ENCODE assay signal across 8 mouse cellular contexts in genomic region chr12:45073331-45074041, GRCm38 (mm10). TPM values are rescaled to one million over a fixed set of nuclear protein-coding genes. Genes with fewer than 3 reads are reported as not detected.
DNase-seq lines count a peak whose midpoint lies in the region; ATAC-seq and TF ChIP-seq lines count a peak whose summit lies in the region.

No protein-coding gene starts in this region.

- DNase-seq in kidney, postnatal 14 days = no peak
- peak; percentile 11 for DNase-seq in WW6 (ENCODE audit: low read depth, low spot score)
- peak; percentile 38 for DNase-seq in forebrain, embryonic 14.5 days (ENCODE audit: low spot score)
- DNase-seq in spleen, postnatal 36 days (ENCODE audit: low spot score in 2 of 2) = no peak
- no peak for DNase-seq in adrenal gland, adult 18-20 months (ENCODE audit: low spot score in 2 of 2)

- no peaks in the 10 kb centered on the region for H3K27me3 ChIP-seq in kidney, embryonic 14.5 days (ENCODE audit: control insufficient read depth, insufficient read depth, low read length)
- H3K27me3 ChIP-seq in forebrain, embryonic 14.5 days (replicated peaks; ENCODE audit: control insufficient read depth, insufficient read depth, low read length) = no peaks in the 10 kb centered on the region
- H3K27me3 ChIP-seq in limb, embryonic 13.5 days = peaks cover 4% of the 10 kb centered on the region; the same call in 1 of the 2 replicates
- no peaks in the 10 kb centered on the region; the same call in 1 of the 2 replicates for H3K27me3 ChIP-seq in small intestine, adult 2 months (ENCODE audit: control insufficient read depth, insufficient read depth, low read length)

- H3K9ac ChIP-seq in kidney, embryonic 14.5 days (ENCODE audit: low read depth, low read length) = peak overlapping the region; percentile 84
- peak overlapping the region; percentile 73 for H3K9ac ChIP-seq in forebrain, embryonic 14.5 days (ENCODE audit: low read length)
- peak overlapping the region; percentile 91 for H3K9ac ChIP-seq in limb, embryonic 13.5 days

- H3K4me2 ChIP-seq in kidney, embryonic 14.5 days (replicated peaks; ENCODE audit: low read depth, low read length) = peak overlapping the region; percentile 82
- H3K4me2 ChIP-seq in forebrain, embryonic 14.5 days (ENCODE audit: low read length) = peak overlapping the region; percentile 99
- H3K4me2 ChIP-seq in limb, embryonic 13.5 days (replicated peaks) = peak overlapping the region; percentile 93

- peaks cover 14% of the 10 kb centered on the region; the same call in 1 of the 2 replicates for H3K4me1 ChIP-seq in kidney, embryonic 14.5 days (ENCODE audit: control insufficient read depth, insufficient read depth, low read length)
- peaks cover 11% of the 10 kb centered on the region; the same call in 1 of the 2 replicates for H3K4me1 ChIP-seq in forebrain, embryonic 14.5 days (ENCODE audit: control insufficient read depth, insufficient read depth, low read length)
- peaks cover 34% of the 10 kb centered on the region for H3K4me1 ChIP-seq in limb, embryonic 13.5 days
- peaks cover 6% of the 10 kb centered on the region; the same call in 1 of the 2 replicates for H3K4me1 ChIP-seq in small intestine, adult 2 months (ENCODE audit: control insufficient read depth, insufficient read depth, insufficient read length, low read length)

- H3K36me3 ChIP-seq in kidney, embryonic 14.5 days (ENCODE audit: control insufficient read depth, insufficient read depth, low read length) = no peaks in the 10 kb centered on the region
- H3K36me3 ChIP-seq in forebrain, embryonic 14.5 days (ENCODE audit: control insufficient read depth, insufficient read depth, low read length) = no peaks in the 10 kb centered on the region
- no peaks in the 10 kb centered on the region for H3K36me3 ChIP-seq in limb, embryonic 13.5 days
- no peaks in the 10 kb centered on the region for H3K36me3 ChIP-seq in small intestine, adult 2 months (ENCODE audit: control insufficient read depth, insufficient read depth, low read length)

- no peaks in the 10 kb centered on the region for H3K9me3 ChIP-seq in kidney, embryonic 14.5 days (ENCODE audit: control insufficient read depth, low read length)
- no peaks in the 10 kb centered on the region for H3K9me3 ChIP-seq in forebrain, embryonic 14.5 days (replicated peaks; ENCODE audit: control insufficient read depth, low read length)
- no peaks in the 10 kb centered on the region for H3K9me3 ChIP-seq in limb, embryonic 13.5 days

- H3K4me3 ChIP-seq in kidney, embryonic 14.5 days (ENCODE audit: low read length) = peak overlapping the region; percentile 73
- peak overlapping the region; percentile 64 for H3K4me3 ChIP-seq in forebrain, embryonic 14.5 days (ENCODE audit: low read depth, low read length)
- peak overlapping the region; percentile 75 for H3K4me3 ChIP-seq in limb, embryonic 13.5 days
- H3K4me3 ChIP-seq in small intestine, adult 2 months (ENCODE audit: low read depth, low read length) = peak overlapping the region; percentile 75

- TF ChIP-seq CTCF in small intestine, adult 2 months (IDR thresholded peaks at IDR 0.05; ENCODE audit: extremely low read depth, insufficient read length, insufficient replicate concordance, low read depth, low read length) = no peak

- WGBS in kidney, embryonic 14.5 days = 1% methylated on average over 23 of the region's 28 CpGs
- under 1% methylated on average over 22 of the region's 28 CpGs for WGBS in forebrain, embryonic 14.5 days
- WGBS in limb, embryonic 13.5 days = under 1% methylated on average over 28 of the region's 28 CpGs
- 3% methylated on average over 28 of the region's 28 CpGs for WGBS in small intestine, adult 2 months

- ATAC-seq in kidney, embryonic 14.5 days (ENCODE audit: low FRiP score, low TSS enrichment) = peak; percentile 4; the same call in 1 of the 2 replicates
- ATAC-seq in forebrain, embryonic 14.5 days = peak; percentile 66
- no peak for ATAC-seq in limb, embryonic 13.5 days (ENCODE audit: low FRiP score, low read depth)

- peak overlapping the region; percentile 83 for H3K27ac ChIP-seq in kidney, embryonic 14.5 days (ENCODE audit: low read depth, low read length)
- peak overlapping the region; percentile 74 for H3K27ac ChIP-seq in forebrain, embryonic 14.5 days (ENCODE audit: low read depth, low read length)
- H3K27ac ChIP-seq in limb, embryonic 13.5 days = peak overlapping the region; percentile 92
- 0 out of 2 replicates have a peak overlapping the region, but pooled peaks have one; percentile 3 for H3K27ac ChIP-seq in small intestine, adult 2 months (ENCODE audit: insufficient read depth, low read depth, low read length)

- TF ChIP-seq POLR2A in small intestine, adult 2 months (IDR thresholded peaks at IDR 0.05; ENCODE audit: low read depth, low read length) = no peak

RNA-seq across cellular contexts. Expression of gene Stxbp6, which starts 1.0 kb away (rescaled TPM):
- 34.1 and 40.7 TPM in 2 replicates for polyA plus RNA-seq in kidney, embryonic 14.5 days (2014; fragmentation: Nextera tagmentation; extraction: Ambion mirVana)
- 6.9 and 9.0 TPM in 2 replicates for polyA plus RNA-seq in forebrain, embryonic 14.5 days (2014; fragmentation: Nextera tagmentation; extraction: Ambion mirVana)
- polyA plus RNA-seq in limb, embryonic 13.5 days (2015; fragmentation: Nextera tagmentation; extraction: Ambion mirVana) = 17.0 and 20.4 TPM in 2 replicates
- 1.7 and 3.1 TPM in 2 replicates for polyA plus RNA-seq in small intestine, adult 2 months (2012; rRNA removed)
- total RNA-seq in adrenal gland, adult 18-20 months (2021) = 10 to 100 TPM in 1 of 2 experiments, 1 to 10 TPM in 1; 9.5 to 11.8 TPM

Comparison
In these comparisons a context has a peak if more than half of its experiments do, and no peak if none do; other contexts are left out.
1. H3K27ac ChIP-seq: peak in every context shown above with its lines; median percentile 92 in limb, embryonic 13.5 days; 83 in kidney, embryonic 14.5 days; 74 in forebrain, embryonic 14.5 days; 3 in small intestine, adult 2 months.
2. DNase-seq: peak in WW6 (single experiment) and forebrain, embryonic 14.5 days (single experiment); none in kidney, postnatal 14 days (single experiment), spleen, postnatal 36 days (0 of 2) and adrenal gland, adult 18-20 months (0 of 2).
3. Peak in every context shown above with its lines, with median percentiles within 50 percentile points of each other: H3K4me2 ChIP-seq, H3K4me3 ChIP-seq and H3K9ac ChIP-seq.